In genomic region chr19:7153232-7153631, GRCm38 (mm10) we compare ENCODE assay signal across 8 mouse cellular contexts. TPM values are rescaled to one million over a fixed set of nuclear protein-coding genes. Genes with fewer than 3 reads are reported as not detected.
DNase-seq lines count a peak whose midpoint lies in the region; ATAC-seq lines count a peak whose summit lies in the region.

No protein-coding gene starts in this region.

- ATAC-seq in midbrain, embryonic 13.5 days, result peak; percentile 22

- no peak overlapping the region for H3K9ac ChIP-seq in midbrain, embryonic 13.5 days (replicated peaks)

- peaks cover 91% of the 10 kb centered on the region for H3K27me3 ChIP-seq in embryonic facial prominence, embryonic 10.5 days (replicated peaks; ENCODE audit: low read depth, poor library complexity, severe bottlenecking)
- peaks cover 27% of the 10 kb centered on the region; the same call in 1 of the 2 replicates for H3K27me3 ChIP-seq in midbrain, embryonic 13.5 days

- H3K9me3 ChIP-seq in embryonic facial prominence, embryonic 10.5 days, result no peaks in the 10 kb centered on the region
- no peaks in the 10 kb centered on the region for H3K9me3 ChIP-seq in midbrain, embryonic 13.5 days

- H3K4me1 ChIP-seq in embryonic facial prominence, embryonic 10.5 days, result peaks cover 93% of the 10 kb centered on the region
- peaks cover 91% of the 10 kb centered on the region for H3K4me1 ChIP-seq in midbrain, embryonic 13.5 days (replicated peaks)

- H3K27ac ChIP-seq in embryonic facial prominence, embryonic 10.5 days (replicated peaks), result peak overlapping the region; percentile 57; the same call in 1 of the 2 replicates
- peak overlapping the region; percentile 64 for H3K27ac ChIP-seq in midbrain, embryonic 13.5 days

- H3K4me3 ChIP-seq in embryonic facial prominence, embryonic 10.5 days, result no peak overlapping the region; the same call in 1 of the 2 replicates
- no peak overlapping the region for H3K4me3 ChIP-seq in midbrain, embryonic 13.5 days (replicated peaks)

- no peaks in the 10 kb centered on the region for H3K36me3 ChIP-seq in embryonic facial prominence, embryonic 10.5 days (replicated peaks)
- H3K36me3 ChIP-seq in midbrain, embryonic 13.5 days, result no peaks in the 10 kb centered on the region

- WGBS in embryonic facial prominence, embryonic 10.5 days, result 32% methylated on average over 7 of the region's 7 CpGs
- WGBS in midbrain, embryonic 13.5 days, result 28% methylated on average over 7 of the region's 7 CpGs

- H3K4me2 ChIP-seq in midbrain, embryonic 13.5 days (replicated peaks), result no peak overlapping the region

- DNase-seq in layer of hippocampus, adult 9-11 months, result peak; percentile 77
- DNase-seq in layer of hippocampus, adult 9-10 months (ENCODE audit: low spot score), result no peak
- no peak for DNase-seq in embryonic facial prominence, embryonic 10.5 days (ENCODE audit: low spot score)
- peak; percentile 37 for DNase-seq in gonadal fat pad, adult 2 months (ENCODE audit: low read depth)
- DNase-seq in testis, postnatal 10 days (ENCODE audit: low spot score), result no peak
- no peak for DNase-seq in c-Kit-positive CD71-positive TER-119-positive erythroid progenitor cells, embryonic 14.5 days (ENCODE audit: low spot score)
- no peak for DNase-seq in cerebellum, adult 11 months

RNA-seq across cellular contexts. Expression of gene Flrt1, which starts 47.7 kb away (rescaled TPM):
- polyA plus RNA-seq in embryonic facial prominence, embryonic 10.5 days (2016; fragmentation: Nextera tagmentation; extraction: Ambion mirVana), result 2.5 and 2.9 TPM in 2 replicates
- 0.51 and 0.91 TPM in 2 replicates for polyA plus RNA-seq in gonadal fat pad, adult 2 months (2012; rRNA removed)
- 8.3 and 9.2 TPM in 2 replicates for polyA plus RNA-seq in midbrain, embryonic 13.5 days (2015; fragmentation: Nextera tagmentation; extraction: Ambion mirVana)

RNA-seq across cellular contexts. Expression of gene Otub1, which starts 52.9 kb away (rescaled TPM):
- polyA plus RNA-seq in embryonic facial prominence, embryonic 10.5 days (2016; fragmentation: Nextera tagmentation; extraction: Ambion mirVana), result 275 and 276 TPM in 2 replicates
- polyA plus RNA-seq in gonadal fat pad, adult 2 months (2012; rRNA removed), result 121 and 122 TPM in 2 replicates
- polyA plus RNA-seq in midbrain, embryonic 13.5 days (2015; fragmentation: Nextera tagmentation; extraction: Ambion mirVana), result 247 and 260 TPM in 2 replicates

Comparison
In these comparisons a context has a peak if more than half of its experiments do, and no peak if none do; other contexts are left out.
1. DNase-seq: peak in layer of hippocampus, adult 9-11 months (single experiment) and gonadal fat pad, adult 2 months (single experiment); none in layer of hippocampus, adult 9-10 months (single experiment), embryonic facial prominence, embryonic 10.5 days (single experiment), testis, postnatal 10 days (single experiment), c-Kit-positive CD71-positive TER-119-positive erythroid progenitor cells, embryonic 14.5 days (single experiment) and cerebellum, adult 11 months (single experiment).